Mouse (Mus musculus) forebrain, embryonic 12.5 days (tissue): Measurements from ENCODE around the gene Ubash3b. TPM values are rescaled to one million over a fixed set of nuclear protein-coding genes. Genes with fewer than 3 reads are reported as not detected.
A peak's percentile ranks its signal among the peaks of the same experiment; 100 is the strongest.

Source experiments
- ATAC-seq: fragments of 200-750 bp; cut with Nextera tagmentation; 2 replicates; pipeline ENCODE4 v1.8.0; 2017; ENCODE audit warnings: moderate TSS enrichment; ENCODE audit not compliant: low FRiP score
- H3K27ac ChIP-seq: fragments of 300-500 bp; sonication (generic); 2 replicates; pipeline ENCODE4 v1.5.1; 2016; ENCODE audit warnings: mild to moderate bottlenecking
- H3K27me3 ChIP-seq: fragments of 300-500 bp; sonication (generic); 2 replicates; pipeline ENCODE4 v1.6.1; 2016; ENCODE audit warnings: mild to moderate bottlenecking
- H3K36me3 ChIP-seq: fragments of 300-500 bp; sonication (generic); replicated peaks from 2 replicates; pipeline ENCODE4 v1.6.1; 2016; ENCODE audit warnings: mild to moderate bottlenecking
- H3K4me1 ChIP-seq: fragments of 300-500 bp; sonication (generic); 2 replicates; pipeline ENCODE4 v1.6.1; 2016
- H3K4me2 ChIP-seq: fragments of 300-500 bp; sonication (generic); 2 replicates; pipeline ENCODE4 v1.6.1; 2016; ENCODE audit warnings: mild to moderate bottlenecking, moderate library complexity
- H3K4me3 ChIP-seq: fragments of 300-500 bp; sonication (generic); replicated peaks from 2 replicates; pipeline ENCODE4 v1.5.1; 2016; ENCODE audit warnings: mild to moderate bottlenecking
- H3K9ac ChIP-seq: fragments of 300-500 bp; sonication (generic); 2 replicates; pipeline ENCODE4 v1.6.1; 2016; ENCODE audit warnings: mild to moderate bottlenecking
- H3K9me3 ChIP-seq: fragments of 300-500 bp; sonication (generic); 2 replicates; pipeline ENCODE4 v1.6.1; 2016
- WGBS: fragments of 180-500 bp; shearing (Covaris S2); methylation state at CpG from one replicate; pipeline ENCODE4 v1.1.7; 2016; 5-methylcytosine and 5-hydroxymethylcytosine counted together
- polyA plus RNA-seq: library from polyadenylated mRNA; unstranded; fragments of >200 nt; fragmentation: Nextera tagmentation; extraction: Ambion mirVana; gene quantifications from 2 replicates; pipeline ENCODE4 v1.2.1, GENCODE M21; 2016

The Ubash3b gene
- polyA plus RNA-seq, 1 experiment from 2014 or later: 9.9 TPM

- H3K4me3 ChIP-seq: no peak overlapping the region
- H3K4me1 ChIP-seq: peaks cover 5% of the 10 kb centered on the region; the same call in 1 of the 2 replicates
- peak; percentile 78 for ATAC-seq
- H3K27me3 ChIP-seq: peaks cover 17% of the 10 kb centered on the region
- no peaks in the 10 kb centered on the region for H3K36me3 ChIP-seq
- no peaks in the 10 kb centered on the region for H3K9me3 ChIP-seq
- H3K9ac ChIP-seq: no peak overlapping the region
- peak overlapping the region; percentile 27; the same call in 1 of the 2 replicates for H3K27ac ChIP-seq
- H3K4me2 ChIP-seq: no peak overlapping the region
- WGBS: 44% methylated on average over 4 of the region's 4 CpGs
Observed at GRCm38 (mm10) chr9:40989940-40990588, 171.4 kb downstream of the Ubash3b start.

DNA sequence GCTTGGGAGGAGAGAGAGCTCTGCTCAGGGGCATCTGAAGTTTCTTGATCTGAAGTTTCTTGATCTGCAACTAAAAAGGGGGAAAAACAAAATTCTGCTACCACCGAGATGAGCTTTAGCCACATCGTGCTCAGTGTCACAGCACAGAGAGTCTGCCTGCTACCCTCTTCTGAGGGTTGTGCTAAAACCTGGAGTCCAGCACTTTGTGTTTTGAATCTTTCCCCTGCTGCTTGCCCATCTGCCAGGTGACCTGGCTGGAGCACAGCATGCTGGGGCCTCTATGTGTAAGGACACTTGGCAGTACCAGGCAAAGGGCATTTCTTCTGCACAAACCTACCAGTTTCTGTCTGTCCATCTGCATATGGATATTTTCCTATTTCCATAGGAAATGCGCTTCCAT, 177.2 kb downstream of the Ubash3b start:
- no peak overlapping the region for H3K4me2 ChIP-seq
- no peaks in the 10 kb centered on the region for H3K9me3 ChIP-seq
- H3K4me3 ChIP-seq: no peak overlapping the region
- no peak overlapping the region for H3K9ac ChIP-seq
- H3K27ac ChIP-seq: no peak overlapping the region
- H3K27me3 ChIP-seq: peaks cover 24% of the 10 kb centered on the region
- WGBS: 72% methylated on average over 3 of the region's 3 CpGs
- H3K4me1 ChIP-seq: no peaks in the 10 kb centered on the region
- no peaks in the 10 kb centered on the region for H3K36me3 ChIP-seq
- no peak for ATAC-seq

DNA sequence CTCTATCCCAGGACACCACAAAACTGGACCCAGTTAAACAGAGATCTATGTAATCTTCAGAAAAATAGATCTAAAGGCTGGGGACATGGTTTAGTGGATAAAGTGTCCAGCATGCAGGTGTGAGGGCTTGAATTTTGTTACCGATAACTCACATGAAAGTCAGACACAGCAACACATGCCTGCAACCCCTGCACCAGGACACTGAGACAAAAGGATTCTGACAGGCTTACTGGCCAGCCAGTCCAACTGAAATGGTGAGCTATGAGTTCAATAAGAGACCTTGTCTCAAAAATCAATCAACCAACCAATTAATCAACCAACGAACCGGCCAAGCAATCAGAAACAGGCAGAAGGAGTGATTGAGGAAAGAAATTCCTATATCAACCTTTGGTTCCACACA, 177.7 kb downstream of the Ubash3b start:
- H3K9me3 ChIP-seq: no peaks in the 10 kb centered on the region
- no peak overlapping the region for H3K4me3 ChIP-seq
- ATAC-seq: no peak
- no peak overlapping the region for H3K9ac ChIP-seq
- 86% methylated on average over 3 of the region's 3 CpGs for WGBS
- peaks cover 24% of the 10 kb centered on the region for H3K27me3 ChIP-seq
- no peaks in the 10 kb centered on the region for H3K4me1 ChIP-seq
- no peak overlapping the region for H3K4me2 ChIP-seq
- no peak overlapping the region for H3K27ac ChIP-seq
- no peaks in the 10 kb centered on the region for H3K36me3 ChIP-seq

DNA sequence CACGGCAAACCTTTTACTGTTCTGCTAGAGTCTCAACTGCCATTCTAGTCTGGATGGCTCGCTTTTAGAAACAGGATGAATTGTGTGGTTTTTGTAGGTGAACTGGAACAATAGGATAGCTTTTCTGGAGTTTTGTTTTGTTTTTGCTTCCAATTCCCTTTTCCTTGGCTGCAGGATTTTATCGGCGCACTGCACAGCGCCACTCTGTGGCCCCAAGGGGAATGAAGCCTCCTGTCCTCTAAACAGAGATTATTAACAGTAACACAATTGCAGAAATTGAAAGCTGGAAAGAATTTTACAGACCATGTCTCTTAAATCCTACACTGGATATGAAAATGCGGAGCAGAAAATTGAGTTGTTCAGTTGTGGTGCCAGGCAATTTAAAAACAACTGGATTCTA, 179.0 kb downstream of the Ubash3b start:
- no peaks in the 10 kb centered on the region for H3K9me3 ChIP-seq
- H3K27ac ChIP-seq: no peak overlapping the region
- no peak for ATAC-seq
- H3K4me2 ChIP-seq: no peak overlapping the region
- peaks cover 15% of the 10 kb centered on the region; the same call in 1 of the 2 replicates for H3K27me3 ChIP-seq
- no peak overlapping the region for H3K9ac ChIP-seq
- H3K36me3 ChIP-seq: no peaks in the 10 kb centered on the region
- no peak overlapping the region for H3K4me3 ChIP-seq
- H3K4me1 ChIP-seq: no peaks in the 10 kb centered on the region
- 35% methylated on average over 6 of the region's 6 CpGs for WGBS

- H3K9me3 ChIP-seq: no peaks in the 10 kb centered on the region
- no peaks in the 10 kb centered on the region for H3K4me1 ChIP-seq
- 81% methylated on average over 11 of the region's 11 CpGs for WGBS
- H3K4me3 ChIP-seq: no peak overlapping the region
- no peak for ATAC-seq
- H3K9ac ChIP-seq: no peak overlapping the region
- no peaks in the 10 kb centered on the region for H3K36me3 ChIP-seq
- H3K27me3 ChIP-seq: peaks cover 8% of the 10 kb centered on the region; the same call in 1 of the 2 replicates
- H3K4me2 ChIP-seq: no peak overlapping the region
- no peak overlapping the region for H3K27ac ChIP-seq
Observed at GRCm38 (mm10) chr9:40974042-40974801, 187.3 kb downstream of the Ubash3b start.

DNA sequence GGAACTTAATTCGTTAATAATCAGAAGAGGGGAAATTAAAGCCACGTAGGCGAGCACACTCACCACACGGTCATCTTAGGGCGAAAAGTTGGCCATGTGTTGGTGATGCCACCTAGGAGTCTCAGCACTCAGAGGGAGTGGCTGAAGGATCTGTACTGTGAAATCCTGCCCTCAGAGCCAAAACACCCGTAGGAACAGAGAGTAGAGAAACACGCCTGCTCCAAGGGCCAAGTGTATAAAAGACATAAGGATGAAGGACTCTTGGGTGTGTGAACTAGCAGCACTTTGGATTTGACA, 197.1 kb downstream of the Ubash3b start:
- WGBS: 14% methylated on average over 7 of the region's 7 CpGs
- peaks cover 16% of the 10 kb centered on the region for H3K4me1 ChIP-seq
- H3K4me3 ChIP-seq: peak overlapping the region; percentile 53
- H3K9me3 ChIP-seq: no peaks in the 10 kb centered on the region
- peak overlapping the region; percentile 59 for H3K9ac ChIP-seq
- no peak overlapping the region for H3K27ac ChIP-seq
- H3K27me3 ChIP-seq: peaks cover 53% of the 10 kb centered on the region
- ATAC-seq: no peak
- H3K4me2 ChIP-seq: peak overlapping the region; percentile 93
- H3K36me3 ChIP-seq: no peaks in the 10 kb centered on the region

DNA sequence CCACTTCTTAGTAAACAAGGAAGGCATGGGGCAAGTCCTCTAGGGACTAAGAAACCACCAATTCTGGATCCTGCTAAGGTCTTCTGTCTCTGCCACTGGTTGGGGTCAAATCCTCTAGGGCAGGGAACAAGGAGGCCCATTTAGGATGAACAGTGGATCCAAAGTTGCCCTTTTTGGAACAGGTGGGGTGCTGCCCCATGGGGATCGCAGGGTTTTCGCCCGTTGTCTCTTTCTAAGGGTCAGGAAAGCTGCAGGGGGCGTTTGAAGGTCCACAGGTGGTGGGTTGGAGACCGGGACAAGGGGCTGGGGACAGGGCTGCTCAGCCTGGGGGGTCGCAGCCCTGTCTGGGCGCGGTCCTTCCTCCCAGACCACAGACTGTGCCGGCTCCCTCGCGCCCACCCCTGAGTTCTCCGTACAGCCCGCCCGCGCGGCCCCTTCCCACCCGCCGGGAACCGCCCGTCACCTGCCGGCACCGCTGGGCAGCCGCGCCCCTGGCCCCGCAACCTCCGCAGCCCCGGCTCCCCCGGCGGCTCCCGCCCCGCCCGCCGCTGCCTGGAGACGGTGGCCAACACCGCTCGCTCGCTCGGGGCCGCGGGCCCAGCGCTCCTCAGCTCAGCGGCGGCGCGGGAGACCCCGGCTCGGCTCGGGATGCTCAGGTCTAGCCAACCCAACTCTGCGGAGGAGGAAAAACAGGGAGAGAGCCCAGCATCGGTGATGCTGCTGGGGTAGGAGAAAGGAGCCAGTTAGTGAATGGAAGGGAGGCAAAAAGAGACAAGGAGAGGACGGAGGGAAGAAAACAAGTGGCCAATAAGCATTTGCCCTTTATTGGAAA, 197.7 kb downstream of the Ubash3b start, which contains the start of gene Jhy:
Jhy (minus strand) TSS at position 533 of the 832 bp plus-strand sequence.
- Histone ChIP-seq H3K9me3 (no peaks in the 10 kb centered on the region), H3K4me1 (peaks cover 16% of the 10 kb centered on the region), H3K4me2 (peak within 1 kb of the TSS; percentile 93), H3K27me3 (peaks cover 53% of the 10 kb centered on the region), H3K9ac (peak within 1 kb of the TSS; percentile 59), H3K4me3 (peak within 1 kb of the TSS; percentile 53), H3K36me3 (no peaks in the 10 kb centered on the region), H3K27ac (no peak within 1 kb of the TSS)
- WGBS: under 1% methylated on average over 49 of the region's 51 CpGs
- peak; percentile 83 for ATAC-seq

- peaks cover 16% of the 10 kb centered on the region for H3K4me1 ChIP-seq
- no peak overlapping the region; the same call in 1 of the 2 replicates for H3K27ac ChIP-seq
- no peak overlapping the region for H3K4me3 ChIP-seq
- H3K27me3 ChIP-seq: peaks cover 62% of the 10 kb centered on the region
- no peak overlapping the region for H3K9ac ChIP-seq
- ATAC-seq: no peak
- no peaks in the 10 kb centered on the region for H3K36me3 ChIP-seq
- WGBS: 36% methylated on average over 3 of the region's 3 CpGs
- no peaks in the 10 kb centered on the region for H3K9me3 ChIP-seq
- H3K4me2 ChIP-seq: no peak overlapping the region
Observed at GRCm38 (mm10) chr9:40961401-40961800, 200.1 kb downstream of the Ubash3b start.

Other genes starting within 250 kb of the Ubash3b start
- gene Jhy, start 197.6 kb downstream of the Ubash3b start, polyA plus RNA-seq: 0.31 TPM in 2 replicates
- gene Crtam, start 157.1 kb downstream of the Ubash3b start, polyA plus RNA-seq: 0.17 and 0.18 TPM in 2 replicates